Mouse (Mus musculus) left cerebral cortex, postnatal 36 days (tissue): ENCODE data around the gene Gnaz. TPM values are rescaled to one million over a fixed set of nuclear protein-coding genes. Genes with fewer than 3 reads are reported as not detected.
A peak's percentile ranks its signal among the peaks of the same experiment; 100 is the strongest.

Experiments
- DNase-seq, 2 experiments: peaks; one replicate each; pipeline ENCODE4 v3.0.0; 2021 to 2022; ENCODE audit warnings: low spot score in 2 of 2, mixed read lengths in 1 of 2
- intact Hi-C: fragments of 180-260 bp; cut with DNase I; formaldehyde crosslinking; loops from one replicate; pipeline ENCODE4 v1.15.1; 2025
- total RNA-seq, 2 experiments: library from RNA; stranded (reverse); gene quantifications; 2 replicates each; pipeline ENCODE4 v1.2.3; 2021

Gene Gnaz
- total RNA-seq, 2 experiments from 2014 or later: 120 to 122 TPM

DNA sequence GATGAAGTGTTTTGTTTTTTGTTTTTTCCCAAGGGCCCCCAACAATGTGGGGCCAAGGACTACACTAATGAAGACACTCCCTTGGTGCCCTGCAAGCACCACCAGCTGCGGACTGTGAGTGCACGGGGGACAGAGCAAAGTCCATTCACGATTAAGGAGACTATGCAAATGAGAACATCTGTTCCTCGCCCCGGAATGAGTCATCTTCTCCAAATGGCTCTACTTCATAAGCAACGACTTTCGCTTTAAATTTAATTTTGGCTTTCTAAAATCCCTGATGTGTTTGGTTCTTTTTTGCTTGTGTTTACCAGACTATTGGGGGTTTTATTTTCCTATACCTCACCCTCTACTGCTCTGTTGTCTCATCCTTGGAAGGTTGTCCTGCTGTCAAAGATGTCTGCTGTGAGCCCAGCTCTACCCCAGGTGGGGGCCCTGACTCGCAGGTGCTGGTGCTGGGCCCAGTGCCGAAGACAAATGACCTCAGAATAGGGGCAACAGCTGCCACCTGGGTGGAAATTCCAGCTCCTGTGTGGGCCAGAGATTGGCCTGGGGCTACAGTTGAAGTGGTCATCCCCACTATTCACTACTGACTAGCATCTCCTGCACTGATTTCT lies 14.0 kb upstream of the Gnaz start:
- intact Hi-C loops: no loop called here
- peak; percentile 46 to 55 for DNase-seq

GRCm38 (mm10) chr10:74964380-74964779 lies 2.6 kb upstream of the Gnaz start:
- intact Hi-C loops: no loop called here
- DNase-seq: no peak

DNA sequence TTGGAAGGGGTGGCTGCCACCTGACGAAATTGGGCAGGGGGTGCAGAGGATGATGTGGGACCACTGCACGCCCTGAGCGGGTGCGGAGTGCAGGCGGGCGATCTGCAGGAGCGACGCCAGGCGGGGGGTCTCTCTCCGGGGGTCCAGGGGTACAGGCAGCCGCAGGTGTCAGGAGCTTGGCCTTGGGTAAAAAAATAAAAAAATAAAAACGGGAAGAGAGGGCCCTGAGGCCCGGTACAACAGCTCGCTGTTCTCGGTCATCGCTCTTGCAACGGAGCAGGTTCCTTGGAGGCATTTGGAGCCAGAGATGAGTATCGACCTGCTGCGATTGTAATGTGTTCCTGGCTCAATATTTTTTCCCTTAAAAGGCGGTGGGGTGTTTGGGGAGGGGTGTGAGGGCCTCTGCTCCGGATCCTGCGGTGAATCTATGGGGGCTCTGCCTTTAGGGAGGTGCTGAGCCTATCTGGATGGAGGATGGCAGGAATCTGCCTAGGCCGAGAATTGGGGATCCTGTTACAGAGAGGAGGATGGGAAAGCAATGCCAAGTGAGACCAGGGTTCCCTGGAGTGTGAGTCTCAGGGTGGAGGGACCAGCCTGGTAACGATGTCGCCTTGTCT lies 782 bp downstream of the Gnaz start:
- intact Hi-C loops: loop anchor here (5.0 kb wide), 1 partner anchor 40 kb away; no protein-coding TSS in a partner anchor
- peak; percentile 46 to 49 for DNase-seq

- intact Hi-C loops: loop anchor here (5.0 kb wide), 1 partner anchor 38 kb away; no protein-coding TSS in a partner anchor
- DNase-seq: no peak
These were observed 2.3 kb downstream of the Gnaz start for GRCm38 (mm10) chr10:74969266-74969665.

GRCm38 (mm10) chr10:74973026-74973425 lies 6.0 kb downstream of the Gnaz start:
- no peak for DNase-seq
- intact Hi-C loops: no loop called here

- DNase-seq: no peak
- intact Hi-C loops: no loop called here
These were observed 8.6 kb downstream of the Gnaz start for GRCm38 (mm10) chr10:74975626-74976025.

DNA sequence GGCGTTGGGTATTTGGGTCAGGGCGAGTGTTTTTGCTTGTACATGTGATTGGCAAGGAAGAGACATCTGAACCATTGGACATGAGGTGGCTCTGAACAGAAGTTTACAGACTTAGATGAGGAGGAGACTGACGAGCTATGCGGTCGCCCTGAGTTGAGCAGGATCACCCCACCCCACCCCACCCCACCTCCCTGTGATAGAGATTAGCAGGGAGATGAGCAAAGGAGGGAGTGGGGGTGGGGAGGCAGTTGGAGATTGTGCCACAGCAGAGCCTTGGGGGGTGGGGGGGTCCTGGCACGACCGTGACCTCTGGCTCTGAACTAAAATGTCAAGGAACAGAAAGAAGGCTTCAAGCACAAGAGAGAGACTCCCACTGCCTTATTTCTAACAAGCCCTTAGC lies 9.5 kb downstream of the Gnaz start:
- intact Hi-C loops: no loop called here
- no peak for DNase-seq

- DNase-seq: no peak
These were observed 11.1 kb downstream of the Gnaz start for GRCm38 (mm10) chr10:74978056-74978455.

GRCm38 (mm10) chr10:74981159-74981558 lies 14.2 kb downstream of the Gnaz start:
- no peak for DNase-seq
- intact Hi-C loops: no loop called here

More at GRCm38 (mm10) chr10:74978056-74978455, 11.1 kb downstream of the Gnaz start:
- intact Hi-C loops: no loop called here

DNA sequence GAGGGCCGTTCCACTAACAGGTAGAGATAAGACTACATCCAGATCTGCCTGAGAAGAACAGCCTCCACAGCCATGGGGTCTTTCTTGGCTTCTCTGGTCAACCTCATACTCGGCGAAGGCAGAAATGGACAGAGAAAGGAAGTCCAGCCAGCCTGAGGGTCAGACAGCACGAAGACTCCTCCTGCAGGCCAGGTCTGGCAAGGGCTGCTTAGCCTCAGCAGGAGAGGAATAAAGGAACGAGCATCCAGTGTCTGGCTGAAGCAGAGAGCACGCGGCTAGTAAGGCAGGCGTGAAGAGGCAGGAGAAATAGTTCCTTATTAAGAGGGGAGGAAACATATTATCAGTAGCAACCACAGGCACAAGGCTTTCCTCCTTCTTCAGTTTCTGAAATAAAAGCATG lies 16.2 kb downstream of the Gnaz start:
- intact Hi-C loops: no loop called here
- no peak for DNase-seq

GRCm38 (mm10) chr10:74987698-74988470 lies 20.9 kb downstream of the Gnaz start:
- intact Hi-C loops: no loop called here
- DNase-seq: no peak

DNA sequence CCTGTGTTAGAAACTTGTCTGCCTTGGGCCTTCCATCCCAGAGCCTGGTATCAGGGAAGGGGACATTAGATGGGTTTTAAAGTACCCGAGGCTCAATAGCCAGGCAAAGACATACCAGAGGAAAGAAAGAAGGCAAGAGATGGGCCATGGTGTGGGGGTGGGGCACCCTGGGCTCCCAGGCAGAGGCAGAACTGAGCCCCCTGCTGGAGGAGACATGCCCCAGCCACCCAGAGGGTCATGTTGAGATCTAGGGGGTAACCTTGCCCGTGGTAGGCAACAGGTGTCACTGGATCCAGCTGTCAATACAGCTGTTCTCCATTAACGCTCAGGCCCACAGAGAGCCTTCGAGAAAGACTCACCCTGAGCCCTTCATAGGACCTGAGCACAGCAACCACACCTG lies 22.8 kb downstream of the Gnaz start:
- DNase-seq: no peak
- intact Hi-C loops: no loop called here

DNA sequence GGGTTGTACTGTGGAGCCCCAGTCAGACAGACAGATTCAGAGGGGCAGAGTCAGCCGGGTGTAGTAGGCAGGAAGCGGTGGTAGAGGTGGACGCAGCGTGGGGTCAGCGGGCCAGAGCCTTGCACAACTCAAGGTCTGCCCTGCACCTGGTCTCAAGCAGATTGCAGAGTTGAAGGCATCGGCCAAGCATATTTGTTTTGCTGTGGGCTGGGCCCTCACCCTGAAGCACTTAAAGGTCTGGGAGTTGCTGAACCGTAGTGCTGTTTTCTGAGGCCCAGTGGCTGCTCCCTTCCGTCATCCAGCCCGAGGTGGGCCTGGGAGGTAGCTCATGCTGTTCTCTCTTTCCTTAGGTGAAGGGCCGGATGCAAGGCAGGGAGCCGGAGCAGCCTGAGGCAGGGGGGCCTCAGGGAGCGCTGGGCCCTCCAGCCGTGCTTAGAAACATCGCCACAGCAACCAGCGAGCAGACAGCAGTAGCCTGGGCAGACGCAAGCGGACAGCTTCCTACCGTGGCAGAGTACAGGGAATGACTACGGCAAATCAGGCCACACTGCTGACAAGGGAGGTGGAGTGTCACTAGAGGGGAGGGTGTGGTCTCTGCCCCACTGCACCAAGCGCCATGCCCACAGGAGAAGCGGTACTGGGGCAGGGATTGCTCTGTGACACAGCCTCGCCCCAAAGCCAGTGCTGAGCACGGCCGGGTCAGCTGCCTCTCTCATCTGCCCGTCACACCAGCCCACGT lies 23.8 kb downstream of the Gnaz start:
- no peak for DNase-seq
- intact Hi-C loops: no loop called here

- intact Hi-C loops: no loop called here
- DNase-seq: no peak
These were observed 27.9 kb downstream of the Gnaz start for GRCm38 (mm10) chr10:74994863-74995262.

DNA sequence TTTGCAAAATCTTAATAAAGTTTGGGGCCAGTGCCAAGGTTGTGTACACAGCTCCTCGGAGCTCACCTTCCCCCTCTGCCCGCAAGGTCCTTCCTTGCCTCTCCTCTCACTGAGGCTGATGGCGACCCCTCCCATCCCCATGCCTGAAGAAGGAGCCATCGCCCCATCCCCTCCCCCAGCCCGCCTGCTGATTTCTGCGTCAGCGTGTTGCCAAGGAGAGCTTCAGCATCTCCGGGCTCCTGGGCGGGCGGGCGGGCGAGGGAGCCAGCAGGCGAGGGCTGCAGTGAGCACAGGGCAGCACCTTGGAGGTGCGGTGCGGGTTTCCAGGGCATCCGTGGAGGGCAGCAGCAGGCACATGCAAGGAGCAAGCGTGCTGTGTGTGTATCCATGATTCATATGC lies 28.4 kb downstream of the Gnaz start:
- peak; percentile 39 to 58 for DNase-seq
- intact Hi-C loops: no loop called here

- DNase-seq: no peak
- intact Hi-C loops: no loop called here
These were observed 34.4 kb downstream of the Gnaz start for GRCm38 (mm10) chr10:75001391-75001790.

- intact Hi-C loops: no loop called here
- DNase-seq: no peak
These were observed 37.1 kb downstream of the Gnaz start for GRCm38 (mm10) chr10:75004067-75004466.

DNA sequence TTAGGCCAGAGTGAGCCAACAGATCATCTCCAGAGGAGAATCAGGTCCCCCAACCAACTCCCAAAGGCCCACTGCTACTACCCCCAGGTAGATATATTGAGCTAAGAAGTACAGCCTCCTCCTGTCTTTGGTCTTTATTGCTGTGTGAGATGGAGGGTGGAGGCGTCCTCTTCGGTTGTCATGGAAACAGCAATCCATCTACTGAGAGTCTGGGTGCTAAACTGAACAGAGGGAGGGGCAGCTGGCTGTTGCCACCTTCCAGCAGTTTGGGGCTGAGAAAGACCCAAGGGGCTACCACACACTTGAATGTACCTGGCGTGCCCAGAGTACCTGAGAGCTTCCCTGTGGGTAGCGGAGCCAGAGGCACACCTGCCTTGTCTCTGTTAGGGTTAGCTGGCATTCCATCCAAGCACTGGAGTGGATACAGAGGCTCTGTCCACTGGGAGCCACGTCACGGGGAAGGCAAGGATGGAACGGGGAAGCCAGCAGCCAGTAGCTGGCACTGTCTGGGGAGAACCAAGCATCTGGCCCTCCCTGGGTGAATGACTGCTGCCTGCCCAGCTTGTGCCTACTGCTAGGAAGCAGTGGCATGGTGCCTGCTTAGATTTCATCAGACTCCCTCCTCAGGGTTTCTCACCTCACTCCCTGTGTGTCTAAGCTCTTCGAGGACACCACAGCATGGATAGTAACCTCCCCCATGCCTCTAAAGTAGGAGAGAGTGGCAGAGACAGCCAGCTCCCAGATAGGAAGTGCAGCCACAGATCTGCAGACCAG lies 40.1 kb downstream of the Gnaz start:
- peak; percentile 73 to 80 for DNase-seq
- intact Hi-C loops: loop anchor here (5.0 kb wide), 1 partner anchor 40 kb away; the partner anchor contains the start of gene Gnaz

- DNase-seq: no peak
- intact Hi-C loops: no loop called here
These were observed 43.7 kb downstream of the Gnaz start for GRCm38 (mm10) chr10:75010704-75011103.
